Mouse (Mus musculus) hindlimb bud, embryonic 11.5 days (tissue): ENCODE results near the gene Zfp991.
"Not testable (repeated sequence)": the region's sequence is repeated elsewhere in the genome, so short reads cannot be mapped to it uniquely, and the experiment has no call there.

Experiments used
- DNase-seq: peaks from one replicate; pipeline ENCODE4 v3.0.0-alpha.2; 2012; ENCODE audit warnings: low read depth, low spot score; ENCODE audit errors: extremely low spot score

Zfp991 gene

GRCm38 (mm10) chr4:147181969-147182705 lies 50.3 kb downstream of the Zfp991 start:
- not testable (repeated sequence) for DNase-seq

GRCm38 (mm10) chr4:147186824-147187223 lies 55.0 kb downstream of the Zfp991 start:
- DNase-seq: not testable (repeated sequence)

GRCm38 (mm10) chr4:147187283-147187965 lies 55.6 kb downstream of the Zfp991 start:
- not testable (repeated sequence) for DNase-seq

DNA sequence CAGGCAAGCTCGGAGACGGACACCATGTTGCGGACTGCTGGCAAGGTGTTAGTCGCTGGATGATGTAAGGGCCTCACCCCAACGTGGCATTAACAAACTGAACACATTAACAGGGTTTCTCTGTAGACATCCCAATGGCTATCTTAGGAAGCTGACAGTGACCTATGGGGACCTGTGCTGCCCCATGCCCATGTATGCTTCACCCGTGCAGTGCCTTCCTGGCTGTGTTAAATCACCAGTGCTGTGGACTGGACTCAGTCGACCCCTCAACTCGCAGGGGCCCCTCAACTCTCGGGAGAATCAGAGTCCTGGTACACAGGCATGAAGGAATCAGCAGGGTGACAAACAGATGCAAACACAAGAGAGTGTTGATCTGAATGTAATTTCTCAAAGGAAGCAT lies 63.3 kb downstream of the Zfp991 start:
- not testable (repeated sequence) for DNase-seq

DNA sequence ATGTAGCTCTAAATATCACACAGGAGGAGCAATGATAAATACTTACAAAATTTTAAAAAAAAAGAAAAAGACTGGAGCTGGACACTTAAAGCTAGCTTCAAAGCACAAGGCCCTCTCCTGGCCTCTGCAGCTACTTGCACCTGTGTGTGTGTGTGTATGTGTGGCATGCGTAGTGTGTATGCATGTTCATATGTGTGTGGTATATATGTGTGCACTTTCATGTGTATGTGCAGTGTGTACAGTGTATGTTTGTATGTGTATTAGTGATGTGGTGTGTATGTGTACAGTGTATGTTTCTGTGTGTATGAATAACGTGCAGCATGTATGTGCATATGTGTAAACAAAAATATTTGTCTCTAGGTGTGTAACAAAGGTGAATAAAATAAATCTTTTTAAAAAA lies 65.4 kb downstream of the Zfp991 start:
- DNase-seq: not testable (repeated sequence)

DNA sequence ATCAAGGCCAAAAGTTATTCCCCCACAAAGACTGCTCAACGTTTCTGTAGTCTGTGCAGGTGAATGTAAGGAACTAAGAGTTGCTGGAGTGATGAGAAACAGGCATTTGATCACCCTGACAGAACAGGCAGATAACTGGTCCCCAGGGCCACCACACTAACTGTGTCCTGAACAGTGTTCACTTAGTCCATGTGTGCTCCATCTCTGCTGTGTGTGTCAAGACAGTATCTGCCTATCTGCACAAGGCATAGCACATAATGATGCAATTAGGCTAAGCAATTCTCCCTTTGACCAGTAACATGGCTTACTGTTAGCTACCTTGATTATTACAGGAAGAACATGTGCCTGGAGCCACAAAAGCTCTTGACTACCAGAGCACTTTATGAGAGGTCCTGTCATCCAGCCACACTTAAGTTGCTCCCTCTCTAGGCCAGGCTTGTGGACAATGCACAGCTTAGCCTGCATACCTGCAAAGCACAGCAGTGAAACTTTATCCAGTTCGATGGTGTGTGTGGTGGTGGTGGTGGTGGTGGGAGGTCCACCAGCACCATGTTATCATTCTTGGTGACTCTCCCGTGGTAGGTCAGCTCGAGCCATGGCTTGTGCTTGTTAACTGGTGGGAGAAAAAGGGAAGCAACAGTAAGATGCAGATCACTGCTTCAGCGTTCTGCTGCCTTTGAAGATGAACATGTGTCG lies 67.4 kb downstream of the Zfp991 start:
- not testable (repeated sequence) for DNase-seq

DNA sequence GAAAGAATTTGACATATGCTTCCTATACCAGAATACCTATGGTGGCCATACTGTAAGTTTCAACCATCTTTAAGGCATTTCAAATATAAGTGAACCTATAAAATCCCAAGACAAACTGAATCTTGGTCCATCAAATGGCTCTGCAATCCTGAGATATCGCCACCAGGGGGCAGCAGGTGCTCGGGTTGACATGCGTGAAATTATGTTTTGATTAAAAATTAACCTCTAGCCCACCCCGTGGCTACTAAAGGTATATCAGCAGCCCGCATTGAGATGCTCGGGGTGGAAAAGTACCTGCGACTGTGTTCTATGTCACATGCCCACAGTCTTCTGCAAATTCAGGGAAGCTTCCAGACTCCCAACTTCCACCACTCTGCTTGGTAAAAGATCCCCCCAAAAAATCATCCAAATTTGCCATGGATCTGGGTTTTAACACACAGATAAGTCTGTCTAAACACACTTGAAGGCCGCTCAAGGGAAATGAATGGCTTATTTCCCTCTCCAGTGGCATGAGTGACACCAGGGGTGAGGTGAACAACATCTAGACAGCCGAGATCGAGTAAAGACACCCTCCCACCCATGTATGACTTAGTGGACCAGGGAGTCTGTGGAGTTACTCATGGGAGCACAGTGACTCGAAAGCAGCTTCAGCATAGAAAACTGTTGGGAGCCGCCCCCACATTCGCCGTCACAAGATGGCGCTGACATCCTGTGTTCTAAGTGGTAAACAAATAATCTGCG lies 70.3 kb downstream of the Zfp991 start:
- not testable (repeated sequence) for DNase-seq

- DNase-seq: not testable (repeated sequence)
Measured at GRCm38 (mm10) chr4:147212182-147212928, 80.5 kb downstream of the Zfp991 start.

- not testable (repeated sequence) for DNase-seq
Measured at GRCm38 (mm10) chr4:147214233-147214632, 82.4 kb downstream of the Zfp991 start.

GRCm38 (mm10) chr4:147217676-147218075 lies 85.8 kb downstream of the Zfp991 start:
- DNase-seq: not testable (repeated sequence)

DNA sequence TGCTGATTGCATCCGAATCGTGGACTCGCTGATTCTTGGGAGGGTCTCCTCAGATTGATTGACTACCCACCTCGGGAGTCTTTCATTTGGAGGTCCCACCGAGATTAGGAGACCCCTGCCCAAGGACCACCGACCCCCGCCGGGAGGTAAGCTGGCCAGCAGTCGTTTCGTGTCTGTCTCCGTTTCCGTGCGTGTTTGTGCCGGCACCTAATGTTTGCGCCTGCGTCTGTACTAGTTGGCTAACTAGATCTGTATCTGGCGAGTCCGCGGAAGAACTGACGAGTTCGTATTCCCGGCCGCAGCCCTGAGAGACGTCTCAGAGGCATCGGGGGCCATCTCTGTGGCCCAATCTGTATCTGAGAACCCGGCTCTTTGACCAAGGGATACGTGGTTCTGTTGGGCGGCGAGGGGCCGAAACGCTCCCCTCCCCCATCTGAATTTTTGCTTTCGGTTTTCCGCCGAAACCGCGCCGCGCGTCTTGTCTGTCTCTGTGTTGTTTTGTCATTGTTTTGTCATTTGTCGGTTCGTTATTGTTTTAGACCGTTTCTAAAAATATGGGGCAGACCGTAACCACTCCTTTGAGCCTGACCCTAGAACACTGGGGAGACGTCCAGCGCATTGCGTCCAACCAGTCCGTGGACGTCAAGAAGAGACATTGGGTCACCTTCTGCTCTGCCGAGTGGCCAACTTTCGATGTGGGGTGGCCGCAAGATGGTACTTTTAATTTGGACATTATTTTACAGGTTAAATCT lies 87.7 kb downstream of the Zfp991 start:
- DNase-seq: not testable (repeated sequence)

GRCm38 (mm10) chr4:147220226-147220625 lies 88.4 kb downstream of the Zfp991 start:
- not testable (repeated sequence) for DNase-seq

- not testable (repeated sequence) for DNase-seq
Measured at GRCm38 (mm10) chr4:147222021-147222420, 90.2 kb downstream of the Zfp991 start.

- not testable (repeated sequence) for DNase-seq
Measured at GRCm38 (mm10) chr4:147223778-147224435, 92.1 kb downstream of the Zfp991 start.

- DNase-seq: not testable (repeated sequence)
Measured at GRCm38 (mm10) chr4:147225616-147226015, 93.8 kb downstream of the Zfp991 start.

GRCm38 (mm10) chr4:147230026-147230425 lies 98.2 kb downstream of the Zfp991 start:
- DNase-seq: not testable (repeated sequence)
